Mouse (Mus musculus) lung, embryonic 14.5 days (tissue): Measurements from ENCODE around the gene Fgfr2. TPM values are rescaled to one million over a fixed set of nuclear protein-coding genes. Genes with fewer than 3 reads are reported as not detected.

Experiments
- ATAC-seq: fragments of 200-750 bp; cut with Nextera tagmentation; 2 replicates; pipeline ENCODE4 v1.8.0; 2017; ENCODE audit warnings: mild to moderate bottlenecking, moderate TSS enrichment, moderate library complexity; ENCODE audit not compliant: insufficient read depth
- DNase-seq: peaks from one replicate; pipeline ENCODE4 v3.0.0-alpha.2; 2015
- H3K27ac ChIP-seq: fragments of 300-500 bp; sonication (generic); 2 replicates; pipeline ENCODE4 v1.5.1; 2014; ENCODE audit warnings: low read depth, mild to moderate bottlenecking, moderate library complexity
- H3K27me3 ChIP-seq: fragments of 300-500 bp; sonication (generic); 2 replicates; pipeline ENCODE4 v1.6.1; 2014; ENCODE audit warnings: low read length, control low read depth; ENCODE audit not compliant: insufficient read depth
- H3K36me3 ChIP-seq: fragments of 300-500 bp; sonication (generic); 2 replicates; pipeline ENCODE4 v1.6.1; 2014; ENCODE audit warnings: control low read depth; ENCODE audit not compliant: insufficient read depth
- H3K4me1 ChIP-seq: fragments of 300-500 bp; sonication (generic); 2 replicates; pipeline ENCODE4 v1.6.1; 2014; ENCODE audit warnings: antibody characterized with exemption, control low read depth; ENCODE audit not compliant: insufficient read depth
- H3K4me2 ChIP-seq: fragments of 300-500 bp; sonication (generic); 2 replicates; pipeline ENCODE4 v1.6.1; 2014; ENCODE audit warnings: mild to moderate bottlenecking
- H3K4me3 ChIP-seq: fragments of 300-500 bp; sonication (generic); 2 replicates; pipeline ENCODE4 v1.5.1; 2014; ENCODE audit warnings: low read depth, low read length
- H3K9ac ChIP-seq: fragments of 300-500 bp; sonication (generic); 2 replicates; pipeline ENCODE4 v1.6.1; 2014
- H3K9me3 ChIP-seq: fragments of 300-500 bp; sonication (generic); 2 replicates; pipeline ENCODE4 v1.6.1; 2016; ENCODE audit warnings: low read depth, low read length, control low read depth
- CTCF ChIP-seq: IDR thresholded peaks from 2 replicates; pipeline ENCODE4 v1.5.1; 2016; ENCODE audit warnings: antibody characterized with exemption, low read depth
- WGBS: fragments of 180-500 bp; shearing (Covaris S2); extraction: QIAGEN DNeasy Blood & Tissue Kit; methylation state at CpG from one replicate; pipeline ENCODE4 v1.1.7; 2014; 5-methylcytosine and 5-hydroxymethylcytosine counted together
- polyA plus RNA-seq: library from polyadenylated mRNA; unstranded; fragments of >200 nt; fragmentation: Nextera tagmentation; extraction: Ambion mirVana; gene quantifications from 2 replicates; pipeline ENCODE4 v1.2.1, GENCODE M21; 2014

Gene Fgfr2
- polyA plus RNA-seq, 1 experiment from 2014 or later = 179 TPM

GRCm38 (mm10) chr7:132425364-132425999 lies 697.7 kb downstream of the Fgfr2 start:
- no peak overlapping the region for H3K27ac ChIP-seq
- H3K9ac ChIP-seq = no peak overlapping the region
- no peaks in the 10 kb centered on the region for H3K9me3 ChIP-seq
- no peak overlapping the region for H3K4me3 ChIP-seq
- ATAC-seq (no peak), DNase-seq (no peak)
- WGBS = 62% methylated on average over 11 of the region's 11 CpGs
- no peaks in the 10 kb centered on the region for H3K4me1 ChIP-seq
- no peak overlapping the region for H3K4me2 ChIP-seq
- no peaks in the 10 kb centered on the region for H3K27me3 ChIP-seq
- no peak for TF ChIP-seq CTCF
- no peaks in the 10 kb centered on the region for H3K36me3 ChIP-seq

- Histone ChIP-seq H3K4me2 (no peak overlapping the region), H3K4me3 (no peak overlapping the region), H3K36me3 (no peaks in the 10 kb centered on the region), H3K9me3 (no peaks in the 10 kb centered on the region), H3K27ac (no peak overlapping the region), H3K4me1 (no peaks in the 10 kb centered on the region), H3K9ac (no peak overlapping the region), H3K27me3 (no peaks in the 10 kb centered on the region)
- WGBS = 67% methylated on average over 5 of the region's 5 CpGs
- DNase-seq (no peak), ATAC-seq (no peak)
- TF ChIP-seq CTCF = no peak
These were observed 699.6 kb downstream of the Fgfr2 start for GRCm38 (mm10) chr7:132423570-132423969.

GRCm38 (mm10) chr7:132419378-132420255 lies 703.5 kb downstream of the Fgfr2 start:
- WGBS = 73% methylated on average over 10 of the region's 10 CpGs
- H3K27ac ChIP-seq = no peak overlapping the region
- H3K27me3 ChIP-seq = no peaks in the 10 kb centered on the region
- H3K36me3 ChIP-seq = no peaks in the 10 kb centered on the region
- no peak overlapping the region for H3K4me3 ChIP-seq
- H3K9me3 ChIP-seq = no peaks in the 10 kb centered on the region
- H3K4me2 ChIP-seq = no peak overlapping the region
- no peak for ATAC-seq
- H3K4me1 ChIP-seq = no peaks in the 10 kb centered on the region
- no peak overlapping the region for H3K9ac ChIP-seq
- DNase-seq = no peak
- TF ChIP-seq CTCF = no peak

- 59% methylated on average over 9 of the region's 9 CpGs for whole genome bisulfite sequencing
- no peak for TF ChIP-seq CTCF
- no peak overlapping the region for H3K4me2 ChIP-seq
- H3K27me3 ChIP-seq = no peaks in the 10 kb centered on the region
- no peak overlapping the region for H3K9ac ChIP-seq
- no peak overlapping the region for H3K27ac ChIP-seq
- no peaks in the 10 kb centered on the region for H3K9me3 ChIP-seq
- no peaks in the 10 kb centered on the region for H3K4me1 ChIP-seq
- DNase-seq (no peak), ATAC-seq (no peak)
- no peaks in the 10 kb centered on the region for H3K36me3 ChIP-seq
- H3K4me3 ChIP-seq = no peak overlapping the region
These were observed 706.3 kb downstream of the Fgfr2 start for GRCm38 (mm10) chr7:132416866-132417265.

- H3K27ac ChIP-seq = no peak overlapping the region
- no peak for TF ChIP-seq CTCF
- no peaks in the 10 kb centered on the region for H3K4me1 ChIP-seq
- no peak overlapping the region for H3K9ac ChIP-seq
- ATAC-seq (no peak), DNase-seq (no peak)
- H3K36me3 ChIP-seq = no peaks in the 10 kb centered on the region
- no peak overlapping the region for H3K4me2 ChIP-seq
- no peak overlapping the region for H3K4me3 ChIP-seq
- H3K9me3 ChIP-seq = no peaks in the 10 kb centered on the region
- no peaks in the 10 kb centered on the region for H3K27me3 ChIP-seq
These were observed 707.3 kb downstream of the Fgfr2 start for GRCm38 (mm10) chr7:132415866-132416265.

GRCm38 (mm10) chr7:132412520-132412919 lies 710.6 kb downstream of the Fgfr2 start:
- Histone ChIP-seq H3K4me2 (no peak overlapping the region), H3K9ac (no peak overlapping the region), H3K27me3 (no peaks in the 10 kb centered on the region), H3K9me3 (no peaks in the 10 kb centered on the region), H3K27ac (no peak overlapping the region), H3K4me1 (no peaks in the 10 kb centered on the region), H3K4me3 (no peak overlapping the region), H3K36me3 (no peaks in the 10 kb centered on the region)
- ATAC-seq = no peak
- no peak for DNase-seq
- TF ChIP-seq CTCF = no peak
- 23% methylated on average over 2 of the region's 2 CpGs for WGBS

GRCm38 (mm10) chr7:132411708-132412107 lies 711.4 kb downstream of the Fgfr2 start:
- H3K9ac ChIP-seq = no peak overlapping the region
- no peak for TF ChIP-seq CTCF
- ATAC-seq (no peak), DNase-seq (no peak)
- no peaks in the 10 kb centered on the region for H3K9me3 ChIP-seq
- 75% methylated on average over 2 of the region's 2 CpGs for WGBS
- H3K27me3 ChIP-seq = no peaks in the 10 kb centered on the region
- no peak overlapping the region for H3K4me3 ChIP-seq
- H3K27ac ChIP-seq = no peak overlapping the region
- H3K36me3 ChIP-seq = no peaks in the 10 kb centered on the region
- H3K4me1 ChIP-seq = no peaks in the 10 kb centered on the region
- H3K4me2 ChIP-seq = no peak overlapping the region
